Mouse (Mus musculus) spleen, postnatal 4 days (tissue): ENCODE results near the gene Aste1.

Source experiments
- DNase-seq, 2 experiments: peaks; one replicate each; pipeline ENCODE4 v3.0.0; 2022; ENCODE audit warnings: low spot score in 2 of 2

Gene Aste1

GRCm38 (mm10) chr9:105395218-105395627, at the start of gene Aste1, which contains the start of gene Nek11:
Gene Aste1, plus strand, starts transcription at chr9:105395392.
Gene Nek11, minus strand, starts transcription at chr9:105395524.
- peak; percentile 92 to 96 for DNase-seq

GRCm38 (mm10) chr9:105348242-105349031, 46.8 kb upstream of the Aste1 start:
- no peak for DNase-seq

GRCm38 (mm10) chr9:105349034-105349433, 46.2 kb upstream of the Aste1 start:
- no peak for DNase-seq

- no peak for DNase-seq
These were observed 33.0 kb upstream of the Aste1 start for GRCm38 (mm10) chr9:105362181-105362580.

- DNase-seq: no peak
These were observed 31.5 kb upstream of the Aste1 start for GRCm38 (mm10) chr9:105363520-105364231.

GRCm38 (mm10) chr9:105366199-105366598, 29.0 kb upstream of the Aste1 start:
- no peak for DNase-seq

- DNase-seq: no peak
These were observed 26.6 kb upstream of the Aste1 start for GRCm38 (mm10) chr9:105368605-105369004.

- DNase-seq: no peak
These were observed 20.8 kb upstream of the Aste1 start for GRCm38 (mm10) chr9:105374361-105374760.

GRCm38 (mm10) chr9:105376411-105376810, 18.8 kb upstream of the Aste1 start:
- DNase-seq: no peak

- no peak for DNase-seq
These were observed 18.1 kb upstream of the Aste1 start for GRCm38 (mm10) chr9:105376954-105377530.

- DNase-seq: no peak
These were observed 17.6 kb upstream of the Aste1 start for GRCm38 (mm10) chr9:105377622-105378021.

- no peak for DNase-seq
These were observed 15.6 kb upstream of the Aste1 start for GRCm38 (mm10) chr9:105379533-105380145.

GRCm38 (mm10) chr9:105387403-105387802, 7.8 kb upstream of the Aste1 start:
- no peak for DNase-seq

- peak; percentile 55 to 86 for DNase-seq
These were observed 5.9 kb upstream of the Aste1 start for GRCm38 (mm10) chr9:105389289-105389688.

- no peak for DNase-seq
These were observed 4.6 kb upstream of the Aste1 start for GRCm38 (mm10) chr9:105390616-105391015.

- no peak for DNase-seq
These were observed 472 bp upstream of the Aste1 start for GRCm38 (mm10) chr9:105394720-105395119.

GRCm38 (mm10) chr9:105408549-105408948, 13.4 kb downstream of the Aste1 start:
- no peak for DNase-seq

- DNase-seq: no peak
These were observed 63.8 kb downstream of the Aste1 start for GRCm38 (mm10) chr9:105459032-105459431.

- DNase-seq: no peak
These were observed 66.3 kb downstream of the Aste1 start for GRCm38 (mm10) chr9:105461496-105461895.
